Mouse (Mus musculus): Measurements from ENCODE around the gene Sumo3. TPM values are rescaled to one million over a fixed set of nuclear protein-coding genes. Genes with fewer than 3 reads are reported as not detected.

The Sumo3 gene
- total RNA-seq (2014; fragmentation: Nextera tagmentation) (71.3 and 81.0 TPM in 2 replicates), total RNA-seq (2017) (150 and 265 TPM in 2 replicates)

GRCm38 (mm10) chr10:77605908-77606826 is at the start of gene Sumo3, which contains the start of gene Gm49325:
Gene Sumo3, plus strand, starts transcription at chr10:77606097.
Gene Gm49325, plus strand, starts transcription at chr10:77606197.
- peak; percentile 88 for ATAC-seq (replicated peaks; ENCODE audit: low FRiP score, low TSS enrichment, poor library complexity, severe bottlenecking)

- no peak for ATAC-seq (replicated peaks; ENCODE audit: low FRiP score, low TSS enrichment, poor library complexity, severe bottlenecking)
Observed at GRCm38 (mm10) chr10:77556631-77557030, 49.3 kb upstream of the Sumo3 start.

GRCm38 (mm10) chr10:77557641-77558040 is 48.3 kb upstream of the Sumo3 start:
- no peak for ATAC-seq (replicated peaks; ENCODE audit: low FRiP score, low TSS enrichment, poor library complexity, severe bottlenecking)

- ATAC-seq (replicated peaks; ENCODE audit: low FRiP score, low TSS enrichment, poor library complexity, severe bottlenecking): no peak
Observed at GRCm38 (mm10) chr10:77560090-77560489, 45.8 kb upstream of the Sumo3 start.

- ATAC-seq (replicated peaks; ENCODE audit: low FRiP score, low TSS enrichment, poor library complexity, severe bottlenecking): peak; percentile 36
Observed at GRCm38 (mm10) chr10:77560830-77561229, 45.1 kb upstream of the Sumo3 start.

- peak; percentile 61 for ATAC-seq (replicated peaks; ENCODE audit: low FRiP score, low TSS enrichment, poor library complexity, severe bottlenecking)
Observed at GRCm38 (mm10) chr10:77561508-77561907, 44.4 kb upstream of the Sumo3 start.

- ATAC-seq (replicated peaks; ENCODE audit: low FRiP score, low TSS enrichment, poor library complexity, severe bottlenecking): peak; percentile 36
Observed at GRCm38 (mm10) chr10:77565005-77565404, 40.9 kb upstream of the Sumo3 start.

GRCm38 (mm10) chr10:77566651-77567050 is 39.2 kb upstream of the Sumo3 start:
- peak; percentile 75 for ATAC-seq (replicated peaks; ENCODE audit: low FRiP score, low TSS enrichment, poor library complexity, severe bottlenecking)

GRCm38 (mm10) chr10:77569481-77569880 is 36.4 kb upstream of the Sumo3 start:
- no peak for ATAC-seq (replicated peaks; ENCODE audit: low FRiP score, low TSS enrichment, poor library complexity, severe bottlenecking)

- no peak for ATAC-seq (replicated peaks; ENCODE audit: low FRiP score, low TSS enrichment, poor library complexity, severe bottlenecking)
Observed at GRCm38 (mm10) chr10:77569973-77570658, 35.8 kb upstream of the Sumo3 start.

GRCm38 (mm10) chr10:77572225-77572624 is 33.7 kb upstream of the Sumo3 start:
- peak; percentile 63 for ATAC-seq (replicated peaks; ENCODE audit: low FRiP score, low TSS enrichment, poor library complexity, severe bottlenecking)

GRCm38 (mm10) chr10:77573162-77573561 is 32.7 kb upstream of the Sumo3 start:
- no peak for ATAC-seq (replicated peaks; ENCODE audit: low FRiP score, low TSS enrichment, poor library complexity, severe bottlenecking)

- ATAC-seq (replicated peaks; ENCODE audit: low FRiP score, low TSS enrichment, poor library complexity, severe bottlenecking): no peak
Observed at GRCm38 (mm10) chr10:77580027-77580920, 25.6 kb upstream of the Sumo3 start.

- no peak for ATAC-seq (replicated peaks; ENCODE audit: low FRiP score, low TSS enrichment, poor library complexity, severe bottlenecking)
Observed at GRCm38 (mm10) chr10:77581023-77581407, 24.9 kb upstream of the Sumo3 start.

GRCm38 (mm10) chr10:77581408-77582284 is 24.3 kb upstream of the Sumo3 start, which contains the start of gene Pttg1ip:
Gene Pttg1ip, plus strand, starts transcription at chr10:77581720.
- ATAC-seq (replicated peaks; ENCODE audit: low FRiP score, low TSS enrichment, poor library complexity, severe bottlenecking): peak; percentile 84

GRCm38 (mm10) chr10:77582285-77582618 is 23.6 kb upstream of the Sumo3 start:
- 0 out of 2 replicates have a peak, but pooled peaks have one; percentile 0 for ATAC-seq (replicated peaks; ENCODE audit: low FRiP score, low TSS enrichment, poor library complexity, severe bottlenecking)

GRCm38 (mm10) chr10:77583795-77584422 is 22.0 kb upstream of the Sumo3 start:
- ATAC-seq (replicated peaks; ENCODE audit: low FRiP score, low TSS enrichment, poor library complexity, severe bottlenecking): peak; percentile 65

- ATAC-seq (replicated peaks; ENCODE audit: low FRiP score, low TSS enrichment, poor library complexity, severe bottlenecking): no peak
Observed at GRCm38 (mm10) chr10:77586637-77587036, 19.3 kb upstream of the Sumo3 start.

Data from megakaryocyte-erythroid progenitor cell, adult 5-6 weeks (primary cell).